Mouse (Mus musculus) cerebellum, adult (tissue): ENCODE results near the gene Ppp1r15a.
A peak's percentile ranks its signal among the peaks of the same experiment; 100 is the strongest.
"Not testable (repeated sequence)": the region's sequence is repeated elsewhere in the genome, so short reads cannot be mapped to it uniquely, and the experiment has no call there.

ENCODE experiments used
- ATAC-seq: cut with Nextera tagmentation; 2 replicates; pipeline ENCODE4 v1.9.2; 2017; ENCODE audit warnings: mild to moderate bottlenecking, moderate library complexity, mixed read lengths; ENCODE audit not compliant: insufficient number of reproducible peaks, low FRiP score, low TSS enrichment

Gene Ppp1r15a

DNA sequence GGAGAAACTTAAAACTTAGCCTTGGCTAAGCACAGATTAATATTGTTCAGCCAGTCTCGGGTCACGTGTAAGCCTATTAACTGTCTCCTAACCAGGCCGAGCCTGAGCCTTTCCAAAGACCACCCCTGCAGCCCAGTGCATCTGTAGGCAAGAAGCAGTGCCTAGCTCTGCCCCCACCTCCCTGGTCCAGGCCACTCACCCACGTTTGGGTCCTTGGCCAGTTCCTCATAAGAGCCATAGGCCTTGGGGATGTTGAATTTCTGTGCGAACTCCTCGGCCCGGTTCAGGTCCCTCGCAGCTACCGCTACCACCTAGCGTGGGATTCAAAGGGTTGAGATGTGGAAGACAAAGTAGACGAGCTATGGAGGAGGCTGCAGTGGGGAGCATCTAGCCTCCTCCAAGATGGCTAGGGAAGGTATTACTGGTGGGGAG lies 38.2 kb downstream of the Ppp1r15a start:
- no peak for ATAC-seq

DNA sequence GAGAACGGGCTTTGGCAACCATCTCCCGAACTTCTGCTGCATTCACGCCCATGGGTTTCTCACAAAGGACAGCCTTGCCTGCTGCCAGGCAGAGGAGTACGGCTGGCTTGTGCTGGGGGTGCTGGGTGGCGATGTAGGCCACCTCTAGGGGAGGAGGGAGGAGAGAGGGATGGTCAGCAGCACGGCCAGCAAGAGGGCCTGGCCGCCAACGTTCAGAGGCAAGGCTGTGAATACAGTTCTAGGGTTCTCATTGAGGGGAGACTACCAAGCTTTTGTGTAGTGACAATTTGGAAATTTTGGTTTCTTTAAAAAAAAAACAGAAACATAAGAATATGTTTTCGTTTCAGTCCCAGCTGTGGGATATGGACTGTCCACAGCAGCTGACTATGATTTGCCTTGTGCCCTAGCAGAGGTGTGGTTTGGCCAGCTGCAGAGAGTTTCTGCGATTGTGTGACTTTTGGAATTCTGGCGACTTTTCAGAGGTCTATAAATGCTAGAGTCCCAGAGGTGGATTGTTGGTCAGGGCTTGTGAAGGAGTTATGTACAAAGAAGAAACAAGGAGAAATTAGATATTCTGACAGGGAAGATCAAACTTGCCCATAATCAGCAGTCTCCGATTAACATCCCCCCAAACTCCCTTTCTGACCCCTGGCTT lies 39.2 kb downstream of the Ppp1r15a start, which contains the start of gene Gm45808:
Gene Gm45808 (minus strand): TSS at position 51 of the 655 bp plus-strand sequence.
- ATAC-seq = no peak

DNA sequence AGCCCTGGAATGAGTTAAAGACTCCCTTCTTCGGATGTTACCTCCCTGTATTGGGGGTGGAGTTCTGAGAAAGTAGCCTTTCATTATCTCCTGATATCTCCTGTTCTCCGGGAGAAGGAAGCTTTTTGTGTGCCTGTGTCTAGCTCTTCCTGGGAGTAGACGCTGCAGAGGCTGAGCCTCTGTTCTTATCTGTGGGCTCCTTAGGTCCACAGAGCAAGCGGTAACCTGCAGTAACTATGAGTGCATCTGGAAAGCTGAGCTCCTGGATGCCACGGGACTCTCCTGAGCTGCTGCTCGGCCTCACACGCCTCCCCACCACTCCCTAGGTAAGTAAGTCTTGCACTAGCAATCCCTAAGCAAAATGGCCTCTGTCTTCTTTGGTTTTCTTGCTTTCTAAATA lies 39.9 kb downstream of the Ppp1r15a start:
- ATAC-seq = no peak

DNA sequence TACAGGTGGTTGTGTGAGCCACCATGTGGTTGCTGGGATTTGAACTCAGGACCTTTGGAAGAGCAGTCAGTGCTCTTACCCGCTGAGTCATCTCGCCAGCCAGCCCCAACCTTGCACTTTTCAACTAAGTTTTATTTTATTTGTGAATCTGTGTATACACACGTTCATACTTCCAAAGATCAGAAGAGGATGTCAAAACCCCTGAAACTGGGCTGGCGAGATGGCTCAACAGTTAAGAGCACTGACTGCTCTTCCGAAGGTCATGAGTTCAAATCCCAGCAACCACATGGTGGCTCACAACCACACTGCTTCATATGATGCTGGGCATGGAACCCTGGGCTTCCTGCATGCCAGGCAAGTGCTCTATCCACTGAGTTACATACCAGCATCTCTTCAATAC lies 41.1 kb downstream of the Ppp1r15a start:
- not testable (repeated sequence) for ATAC-seq

DNA sequence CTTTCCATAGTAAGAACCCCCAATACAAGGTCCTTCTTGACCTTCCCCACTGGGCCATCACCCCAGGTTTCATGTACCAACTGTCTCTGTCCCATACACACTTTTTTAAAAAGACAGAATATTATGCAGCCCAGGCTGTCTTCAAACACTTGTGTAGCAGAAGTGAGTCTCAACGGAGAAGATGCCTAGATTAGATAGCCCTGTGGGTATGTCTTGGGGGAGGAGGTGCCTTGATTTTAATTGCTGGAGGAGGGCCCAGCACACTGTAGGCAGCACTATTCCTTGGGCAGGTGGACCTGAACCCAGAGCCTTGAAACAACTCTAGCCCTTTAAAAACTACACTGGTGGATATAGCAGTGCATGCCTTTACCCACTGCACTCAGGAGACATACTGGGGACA lies 43.9 kb downstream of the Ppp1r15a start:
- ATAC-seq = no peak

DNA sequence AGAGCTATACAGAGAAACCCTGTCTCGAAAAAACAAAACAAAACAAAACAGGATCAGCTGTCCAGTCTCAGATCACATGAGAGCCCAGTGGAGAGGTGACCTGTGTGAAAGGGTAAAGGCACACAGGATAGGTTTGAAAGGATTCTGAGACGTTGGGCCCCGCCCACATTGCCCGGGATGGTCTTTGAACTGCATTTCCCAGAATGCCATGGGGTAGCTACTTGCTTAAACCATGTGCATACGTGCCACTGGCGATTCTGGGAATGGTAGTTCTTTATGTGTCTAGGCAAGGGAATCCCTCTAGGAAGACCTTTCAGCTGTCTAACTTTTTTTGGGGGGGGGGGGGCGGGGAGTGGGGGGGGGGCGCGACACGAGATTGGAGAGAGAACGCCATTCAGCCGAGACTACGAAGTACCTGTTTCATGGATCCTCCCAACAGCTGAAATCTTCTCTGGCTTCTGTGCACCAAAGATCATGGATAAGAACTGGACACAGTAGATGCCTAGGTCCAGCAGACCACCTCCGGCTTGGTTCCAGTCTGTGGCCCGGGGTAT lies 44.6 kb downstream of the Ppp1r15a start, which contains the start of gene Tulp2:
Gene Tulp2 (plus strand): TSS at position 504 of the 554 bp plus-strand sequence.
- ATAC-seq = no peak; the same call in 1 of the 2 replicates

DNA sequence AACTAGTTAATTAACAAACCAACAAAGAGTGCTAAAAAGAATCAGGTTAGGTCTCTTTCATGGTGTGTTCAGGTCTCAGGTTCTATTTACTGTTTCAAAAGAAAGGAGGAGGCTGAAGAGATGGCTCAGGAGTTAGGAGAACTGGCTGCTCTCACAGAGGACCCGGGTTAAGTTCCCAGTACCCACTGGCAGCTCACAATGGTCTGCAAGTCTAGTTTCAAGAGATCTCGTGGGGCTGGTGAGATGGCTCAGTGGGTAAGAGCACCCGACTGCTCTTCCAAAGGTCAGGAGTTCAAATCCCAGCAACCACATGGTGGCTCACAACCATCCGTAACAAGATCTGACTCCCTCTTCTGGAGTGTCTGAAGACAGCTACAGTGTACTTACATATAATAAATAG lies 45.8 kb downstream of the Ppp1r15a start:
- ATAC-seq = not testable (repeated sequence)

DNA sequence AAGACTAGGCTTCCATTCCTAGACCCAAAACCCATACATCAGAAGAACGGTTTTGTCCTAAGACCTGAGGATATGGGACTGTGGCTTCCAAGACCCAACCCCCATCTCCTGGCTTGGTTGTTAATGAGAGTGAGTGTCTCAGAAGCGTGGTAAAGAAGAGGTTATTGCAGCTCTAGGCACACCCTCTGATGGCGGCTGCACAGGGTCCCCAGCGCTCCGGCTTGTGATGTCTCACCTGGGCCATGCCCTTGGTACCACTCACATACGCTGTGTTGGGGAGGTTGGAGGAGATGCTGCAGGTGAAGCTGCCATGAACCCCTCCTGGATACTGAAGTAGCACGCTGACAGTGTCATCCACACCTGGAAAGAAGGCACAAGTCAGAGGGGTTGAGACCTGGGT lies 47.3 kb downstream of the Ppp1r15a start:
- ATAC-seq = no peak

DNA sequence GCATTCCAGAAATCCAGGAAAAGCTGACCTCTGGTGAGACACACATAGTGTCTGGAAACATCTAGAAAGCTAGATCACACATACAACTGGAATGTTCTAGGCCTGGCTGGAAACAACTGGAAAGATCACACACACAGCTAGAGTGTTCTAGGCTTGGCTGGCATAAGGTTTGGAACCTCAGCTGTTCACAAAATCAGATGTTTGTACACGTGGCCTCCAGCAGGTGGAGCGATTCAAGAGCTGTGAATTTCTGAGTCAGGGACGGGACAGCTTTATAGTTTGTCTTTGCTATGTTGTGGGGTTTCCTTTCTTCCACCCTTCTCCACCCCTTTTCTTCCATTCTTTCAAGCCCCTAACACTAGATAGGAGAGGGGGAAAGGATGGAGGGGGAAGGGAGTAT lies 49.1 kb downstream of the Ppp1r15a start:
- no peak; the same call in 1 of the 2 replicates for ATAC-seq

DNA sequence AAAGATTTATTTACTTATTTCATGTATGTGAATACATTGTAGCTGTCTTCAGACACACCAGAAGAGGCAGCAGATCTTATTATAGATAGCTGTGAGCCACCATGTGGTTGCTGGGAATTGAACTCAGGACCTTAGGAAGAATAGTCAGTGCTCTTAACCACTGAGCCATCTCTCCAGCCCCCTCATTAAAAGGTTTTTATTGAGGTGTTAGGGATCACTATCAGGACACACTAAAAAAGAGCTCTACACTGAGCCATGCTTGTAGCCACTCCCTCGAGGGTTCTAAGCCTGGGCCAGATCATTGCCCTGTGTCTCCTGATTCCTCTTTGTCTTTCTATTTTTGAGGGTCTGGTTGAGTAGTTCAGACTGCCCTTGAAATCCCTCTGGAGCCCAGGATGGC lies 49.6 kb downstream of the Ppp1r15a start:
- ATAC-seq = no peak

DNA sequence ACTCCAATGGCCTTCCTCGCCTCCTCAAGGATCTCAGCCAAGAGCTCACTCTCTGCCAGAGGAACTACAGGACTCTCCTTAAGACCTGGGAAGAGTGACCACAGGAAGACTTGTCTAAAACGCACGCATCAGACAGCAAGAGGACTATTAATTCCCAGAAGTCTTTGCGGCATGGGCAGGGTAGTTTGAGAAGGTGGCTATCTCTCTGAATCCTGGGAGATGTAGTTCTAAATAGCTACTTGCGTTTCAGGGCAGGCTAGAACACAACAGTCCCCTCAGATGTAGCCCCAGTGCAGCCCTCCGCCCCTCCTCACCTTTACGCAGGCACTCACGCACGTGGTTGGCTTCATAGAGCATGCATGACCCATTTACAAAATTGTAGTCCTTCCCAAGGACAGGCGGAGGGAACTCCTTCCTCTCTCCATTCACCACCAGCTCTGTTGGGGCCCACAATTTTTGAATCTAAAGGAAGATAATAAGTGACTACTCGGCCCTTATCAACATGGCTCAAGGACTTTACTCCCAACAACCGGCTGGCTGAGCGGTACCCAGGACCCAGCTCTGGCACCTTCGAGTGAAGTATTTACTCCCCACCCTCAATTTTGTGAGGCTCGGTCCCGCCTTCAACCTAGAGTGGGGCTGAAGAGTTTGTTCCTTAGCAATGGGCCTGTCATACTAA lies 50.6 kb downstream of the Ppp1r15a start:
- ATAC-seq = peak; percentile 56; the same call in 1 of the 2 replicates
